8 mouse cellular contexts compared by ENCODE assay signal in genomic region chr11:119362769-119363533, GRCm38 (mm10). TPM values are rescaled to one million over a fixed set of nuclear protein-coding genes. Genes with fewer than 3 reads are reported as not detected.
DNase-seq lines count a peak whose midpoint lies in the region; ATAC-seq and TF ChIP-seq lines count a peak whose summit lies in the region.

No protein-coding gene starts in this region.

- peak; percentile 81 for DNase-seq in MN1 (ENCODE audit: low spot score)
- DNase-seq in ovary, postnatal 14 days (ENCODE audit: low spot score), result no peak
- DNase-seq in ovary, postnatal 10 days (ENCODE audit: low spot score), result no peak
- DNase-seq in right cerebral cortex, postnatal 25 days, result no peak
- DNase-seq in gastrocnemius, postnatal 14 days, result no peak

- no peak overlapping the region for H3K9ac ChIP-seq in ES-Bruce4 (ENCODE audit: low read depth, poor library complexity, severe bottlenecking)
- H3K9ac ChIP-seq in forebrain, embryonic 16.5 days (replicated peaks; ENCODE audit: low read depth, low read length), result peak overlapping the region; percentile 43

- no peak for TF ChIP-seq POLR2A in ES-Bruce4 (IDR thresholded peaks at IDR 0.05; ENCODE audit: insufficient read depth, low read length)

- H3K27me3 ChIP-seq in ES-Bruce4 (ENCODE audit: control insufficient read depth, insufficient read depth, low read length, poor library complexity, severe bottlenecking), result no peaks in the 10 kb centered on the region
- no peaks in the 10 kb centered on the region for H3K27me3 ChIP-seq in forebrain, embryonic 16.5 days (replicated peaks; ENCODE audit: control insufficient read depth, insufficient read depth, low read length)

- no peak overlapping the region for H3K27ac ChIP-seq in ES-Bruce4 (ENCODE audit: insufficient read depth, low read length)
- H3K27ac ChIP-seq in forebrain, embryonic 16.5 days (ENCODE audit: low read length), result no peak overlapping the region

- WGBS in forebrain, embryonic 16.5 days, result 17% methylated on average over 11 of the region's 11 CpGs

- 0 out of 2 replicates have a peak, but pooled peaks have one; percentile 26 for ATAC-seq in forebrain, embryonic 16.5 days
- peak; percentile 18; the same call in 1 of the 2 replicates for ATAC-seq in megakaryocyte progenitor cell, adult 5-6 weeks (replicated peaks; ENCODE audit: poor library complexity)

- no peaks in the 10 kb centered on the region for H3K4me1 ChIP-seq in ES-Bruce4 (ENCODE audit: control insufficient read depth, insufficient read depth, low read length)
- H3K4me1 ChIP-seq in forebrain, embryonic 16.5 days (replicated peaks; ENCODE audit: control insufficient read depth, insufficient read depth, low read length), result peaks cover 7% of the 10 kb centered on the region

- peak overlapping the region; percentile 44 for H3K4me2 ChIP-seq in forebrain, embryonic 16.5 days (ENCODE audit: low read length)

- no peaks in the 10 kb centered on the region for H3K9me3 ChIP-seq in ES-Bruce4 (replicated peaks; ENCODE audit: control insufficient read depth, insufficient read depth, low read length, poor library complexity, severe bottlenecking)
- H3K9me3 ChIP-seq in forebrain, embryonic 16.5 days (ENCODE audit: control insufficient read depth, low read length), result no peaks in the 10 kb centered on the region

- TF ChIP-seq EP300 in ES-Bruce4 (IDR thresholded peaks at IDR 0.05; ENCODE audit: insufficient read depth, low read depth, low read length), result no peak

- intact Hi-C loops in gastrocnemius, postnatal 14 days (cut with DNase I; ENCODE audit: low total_unique reads), result no loop called here

- peak overlapping the region; percentile 31 for H3K4me3 ChIP-seq in ES-Bruce4 (ENCODE audit: low read depth, low read length)
- peak overlapping the region; percentile 21; the same call in 1 of the 2 replicates for H3K4me3 ChIP-seq in forebrain, embryonic 16.5 days (replicated peaks; ENCODE audit: low read length)

- H3K36me3 ChIP-seq in ES-Bruce4 (ENCODE audit: control insufficient read depth, insufficient read depth, low read length, poor library complexity, severe bottlenecking), result no peaks in the 10 kb centered on the region
- no peaks in the 10 kb centered on the region for H3K36me3 ChIP-seq in forebrain, embryonic 16.5 days (ENCODE audit: control insufficient read depth, insufficient read depth)

- TF ChIP-seq CTCF in ES-Bruce4 (IDR thresholded peaks at IDR 0.05; ENCODE audit: low read depth, low read length), result no peak

RNA-seq across cellular contexts. Expression of gene Slc26a11, which starts 7.6 kb away (rescaled TPM):
- polyA plus RNA-seq in ES-Bruce4 (2011; ENCODE audit: insufficient read depth, insufficient read length, low read depth, missing spikeins), result 9.2 and 10.0 TPM in 2 replicates
- 3.3 and 3.7 TPM in 2 replicates for polyA plus RNA-seq in forebrain, embryonic 16.5 days (2015; fragmentation: Nextera tagmentation; extraction: Ambion mirVana)
- total RNA-seq in megakaryocyte progenitor cell, adult 5-6 weeks (2015), result 0.17 and 0.72 TPM in 2 replicates
- 0.34 TPM in 1 of 2 replicates, not detected in the other for total RNA-seq in megakaryocyte progenitor cell, adult 5-6 weeks (2017)
- 1 to 10 TPM; 2.7 to 2.9 TPM for total RNA-seq in gastrocnemius, postnatal 14 days (2021)

RNA-seq across cellular contexts. Expression of gene Sgsh, which starts 7.6 kb away (rescaled TPM):
- 3.3 and 4.0 TPM in 2 replicates for polyA plus RNA-seq in ES-Bruce4 (2011; ENCODE audit: insufficient read depth, insufficient read length, low read depth, missing spikeins)
- polyA plus RNA-seq in forebrain, embryonic 16.5 days (2015; fragmentation: Nextera tagmentation; extraction: Ambion mirVana), result 3.7 and 4.0 TPM in 2 replicates
- total RNA-seq in megakaryocyte progenitor cell, adult 5-6 weeks (2015), result 2.9 and 5.4 TPM in 2 replicates
- total RNA-seq in megakaryocyte progenitor cell, adult 5-6 weeks (2017), result 3.9 and 4.6 TPM in 2 replicates
- 1 to 10 TPM; 3.2 to 4.5 TPM for total RNA-seq in gastrocnemius, postnatal 14 days (2021)

RNA-seq across cellular contexts. Expression of gene Rnf213, which starts 29.9 kb away (rescaled TPM):
- 22.4 and 23.9 TPM in 2 replicates for polyA plus RNA-seq in ES-Bruce4 (2011; ENCODE audit: insufficient read depth, insufficient read length, low read depth, missing spikeins)
- 1.3 TPM in 2 replicates for polyA plus RNA-seq in forebrain, embryonic 16.5 days (2015; fragmentation: Nextera tagmentation; extraction: Ambion mirVana)
- 62.9 and 69.5 TPM in 2 replicates for total RNA-seq in megakaryocyte progenitor cell, adult 5-6 weeks (2015)
- total RNA-seq in megakaryocyte progenitor cell, adult 5-6 weeks (2017), result 36.4 and 45.5 TPM in 2 replicates
- total RNA-seq in gastrocnemius, postnatal 14 days (2021), result 1 to 10 TPM; 5.4 to 7.4 TPM

RNA-seq across cellular contexts. Expression of gene Card14, which starts 55.4 kb away (rescaled TPM):
- not detected in 2 replicates for polyA plus RNA-seq in ES-Bruce4 (2011; ENCODE audit: insufficient read depth, insufficient read length, low read depth, missing spikeins)
- 0.13 and 0.40 TPM in 2 replicates for polyA plus RNA-seq in forebrain, embryonic 16.5 days (2015; fragmentation: Nextera tagmentation; extraction: Ambion mirVana)
- total RNA-seq in megakaryocyte progenitor cell, adult 5-6 weeks (2015), result not detected in 2 replicates
- total RNA-seq in megakaryocyte progenitor cell, adult 5-6 weeks (2017), result not detected in 2 replicates
- total RNA-seq in gastrocnemius, postnatal 14 days (2021), result 1 to 10 TPM in 1 of 2 experiments, under 1 TPM in 1; 0.64 to 1.3 TPM

Comparison
In these comparisons a context has a peak if more than half of its experiments do, and no peak if none do; other contexts are left out.
1. RNA of gene Rnf213, which starts 29.9 kb away (total RNA-seq): 36.4 to 69.5 TPM in megakaryocyte progenitor cell, adult 5-6 weeks; 5.4 to 7.4 TPM in gastrocnemius, postnatal 14 days; every median in the first group is over 4 times any median in the second.